Mouse (Mus musculus) kidney, postnatal 4 days (tissue): ENCODE measurements at regions not wholly inside any gene's neighbourhood (a gene's known extent, or its start where the extent isn't known, plus 50 kb on each side); places are given as distances from the start of the nearest gene placed in this dataset.

Source experiments
- DNase-seq, 2 experiments: peaks; one replicate each; pipeline ENCODE4 v3.0.0; 2021; ENCODE audit warnings: mixed read lengths in 2 of 2

GRCm38 (mm10) chr1:100551293-100551692, 778.7 kb downstream of the Cntnap5b start:
- DNase-seq = no peak

- DNase-seq = peak; percentile 61 to 64
Measured at GRCm38 (mm10) chr1:100556937-100557336, 784.4 kb downstream of the Cntnap5b start.
